Mouse (Mus musculus) brain, embryonic 14.5 days (tissue): ENCODE results near the gene Atoh7.

Source experiments
- CTCF ChIP-seq: fragments of 200-500 bp; IDR thresholded peaks from 2 replicates; pipeline ENCODE4 v1.5.1; 2012; ENCODE audit warnings: inconsistent platforms, mild to moderate bottlenecking, moderate library complexity, borderline replicate concordance; ENCODE audit not compliant: insufficient read depth, insufficient read length; ENCODE audit errors: extremely low read depth
- POLR2A ChIP-seq: fragments of 200-500 bp; IDR thresholded peaks from 2 replicates; pipeline ENCODE4 v1.6.1; 2012; ENCODE audit warnings: mild to moderate bottlenecking, inconsistent platforms, borderline replicate concordance; ENCODE audit not compliant: poor library complexity, insufficient read depth, insufficient read length, severe bottlenecking; ENCODE audit errors: extremely low read depth

DNA sequence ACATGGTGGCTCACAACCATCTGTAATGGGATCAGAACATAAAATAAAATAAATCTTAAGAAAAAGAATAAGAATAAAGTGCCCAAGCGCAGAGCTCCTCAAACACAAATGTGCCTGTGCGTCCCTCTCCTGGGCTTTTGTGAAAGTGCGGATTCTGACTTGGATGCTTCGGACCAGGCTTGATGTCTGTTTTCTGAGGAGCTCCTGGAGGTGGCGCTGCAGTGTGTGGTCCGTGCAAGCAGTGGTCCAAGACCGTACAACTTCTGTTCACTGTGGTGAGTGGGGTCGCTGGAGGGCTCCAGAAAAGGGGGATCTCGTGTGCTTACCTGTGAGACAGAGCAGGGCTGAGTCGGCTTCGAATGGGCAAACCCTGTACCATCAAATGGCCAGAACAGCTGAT is 25.9 kb downstream of the Atoh7 start:
- TF ChIP-seq CTCF, result peak; percentile 16; the same call in 1 of the 2 replicates
- no peak for TF ChIP-seq POLR2A
